Mouse (Mus musculus) forebrain, embryonic 13.5 days (tissue): ENCODE data around the gene Fdx1l. TPM values are rescaled to one million over a fixed set of nuclear protein-coding genes. Genes with fewer than 3 reads are reported as not detected.

Source experiments
- ATAC-seq: fragments of 200-750 bp; cut with Nextera tagmentation; 2 replicates; pipeline ENCODE4 v1.8.0; 2017
- H3K27ac ChIP-seq: fragments of 300-500 bp; sonication (generic); 2 replicates; pipeline ENCODE4 v1.5.1; 2015; ENCODE audit warnings: inconsistent platforms, mild to moderate bottlenecking, moderate library complexity
- H3K27me3 ChIP-seq: fragments of 300-500 bp; sonication (generic); 2 replicates; pipeline ENCODE4 v1.6.1; 2015; ENCODE audit warnings: mild to moderate bottlenecking, inconsistent platforms
- H3K36me3 ChIP-seq: fragments of 300-500 bp; sonication (generic); 2 replicates; pipeline ENCODE4 v1.6.1; 2015; ENCODE audit warnings: mild to moderate bottlenecking, inconsistent platforms; ENCODE audit not compliant: poor library complexity, severe bottlenecking
- H3K4me1 ChIP-seq: fragments of 300-500 bp; sonication (generic); 2 replicates; pipeline ENCODE4 v1.6.1; 2015; ENCODE audit warnings: inconsistent platforms
- H3K4me2 ChIP-seq: fragments of 300-500 bp; sonication (generic); 2 replicates; pipeline ENCODE4 v1.6.1; 2015; ENCODE audit warnings: inconsistent platforms, mild to moderate bottlenecking, moderate library complexity
- H3K4me3 ChIP-seq: fragments of 300-500 bp; sonication (generic); 2 replicates; pipeline ENCODE4 v1.5.1; 2015; ENCODE audit warnings: mild to moderate bottlenecking, inconsistent platforms
- H3K9ac ChIP-seq: fragments of 300-500 bp; sonication (generic); 2 replicates; pipeline ENCODE4 v1.6.1; 2015; ENCODE audit warnings: mild to moderate bottlenecking, inconsistent platforms
- H3K9me3 ChIP-seq: fragments of 300-500 bp; sonication (generic); replicated peaks from 2 replicates; pipeline ENCODE4 v1.6.1; 2016; ENCODE audit warnings: inconsistent platforms
- WGBS: fragments of 180-500 bp; shearing (Covaris S2); methylation state at CpG from one replicate; pipeline ENCODE4 v1.1.7; 2015; 5-methylcytosine and 5-hydroxymethylcytosine counted together
- polyA plus RNA-seq: library from polyadenylated mRNA; unstranded; fragments of >200 nt; fragmentation: Nextera tagmentation; extraction: Ambion mirVana; gene quantifications from 2 replicates; pipeline ENCODE4 v1.2.1, GENCODE M21; 2015

Gene Fdx1l
- polyA plus RNA-seq = 46.0 and 51.9 TPM in 2 replicates

GRCm38 (mm10) chr9:21073044-21073840 lies at the start of gene Fdx1l, which contains the start of gene Gm49373:
Gene Fdx1l, minus strand, starts transcription at chr9:21073614.
Gene Gm49373, minus strand, starts transcription at chr9:21073096.
- Histone ChIP-seq H3K9me3 (no peaks in the 10 kb centered on the region), H3K9ac (peak within 1 kb of the TSS; percentile 87), H3K4me3 (peak within 1 kb of the TSS; percentile 86), H3K27ac (0 out of 2 replicates have a peak within 1 kb of the TSS, but pooled peaks have one; percentile 12), H3K27me3 (no peaks in the 10 kb centered on the region), H3K4me2 (peak within 1 kb of the TSS; percentile 91), H3K4me1 (peaks cover 18% of the 10 kb centered on the region), H3K36me3 (peaks cover 43% of the 10 kb centered on the region)
- ATAC-seq = peak; percentile 95
- 3% methylated on average over 57 of the region's 58 CpGs for WGBS

DNA sequence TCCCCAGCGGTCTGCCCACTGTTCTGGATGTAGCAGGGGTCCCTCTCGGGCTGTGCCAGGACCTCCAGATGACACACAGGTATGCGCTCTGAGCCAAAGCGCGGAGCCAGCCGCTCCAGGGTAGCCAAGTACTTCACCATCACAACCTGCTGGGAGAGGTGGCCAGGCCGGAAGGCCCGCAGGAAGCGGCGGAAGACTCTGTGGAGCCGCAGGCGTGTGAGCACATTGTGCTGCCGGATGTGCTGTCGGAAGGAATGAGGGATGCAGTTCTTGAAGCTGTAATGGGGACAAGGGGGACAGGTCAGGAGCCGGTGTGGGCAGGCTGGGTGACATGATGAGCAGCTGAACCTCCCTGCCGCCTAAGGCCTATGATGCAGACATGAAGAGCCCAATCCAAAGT lies 48.1 kb upstream of the Fdx1l start:
- no peaks in the 10 kb centered on the region for H3K9me3 ChIP-seq
- H3K4me2 ChIP-seq = no peak overlapping the region
- ATAC-seq = no peak
- peaks cover 61% of the 10 kb centered on the region for H3K36me3 ChIP-seq
- 93% methylated on average over 16 of the region's 16 CpGs for WGBS
- no peak overlapping the region for H3K27ac ChIP-seq
- no peaks in the 10 kb centered on the region for H3K27me3 ChIP-seq
- no peak overlapping the region for H3K9ac ChIP-seq
- no peaks in the 10 kb centered on the region for H3K4me1 ChIP-seq
- H3K4me3 ChIP-seq = no peak overlapping the region

GRCm38 (mm10) chr9:21117073-21117472 lies 43.7 kb upstream of the Fdx1l start:
- no peaks in the 10 kb centered on the region for H3K9me3 ChIP-seq
- H3K9ac ChIP-seq = no peak overlapping the region
- H3K36me3 ChIP-seq = peaks cover 25% of the 10 kb centered on the region
- no peak for ATAC-seq
- WGBS = 79% methylated on average over 6 of the region's 6 CpGs
- H3K4me1 ChIP-seq = no peaks in the 10 kb centered on the region
- no peaks in the 10 kb centered on the region for H3K27me3 ChIP-seq
- no peak overlapping the region for H3K4me3 ChIP-seq
- H3K4me2 ChIP-seq = no peak overlapping the region
- no peak overlapping the region for H3K27ac ChIP-seq

GRCm38 (mm10) chr9:21115105-21115504 lies 41.7 kb upstream of the Fdx1l start:
- ATAC-seq = no peak
- no peaks in the 10 kb centered on the region for H3K9me3 ChIP-seq
- no peak overlapping the region for H3K27ac ChIP-seq
- 90% methylated on average over 8 of the region's 8 CpGs for WGBS
- no peak overlapping the region for H3K9ac ChIP-seq
- no peaks in the 10 kb centered on the region for H3K27me3 ChIP-seq
- H3K4me3 ChIP-seq = no peak overlapping the region
- no peak overlapping the region for H3K4me2 ChIP-seq
- H3K4me1 ChIP-seq = no peaks in the 10 kb centered on the region
- H3K36me3 ChIP-seq = peaks cover 11% of the 10 kb centered on the region

DNA sequence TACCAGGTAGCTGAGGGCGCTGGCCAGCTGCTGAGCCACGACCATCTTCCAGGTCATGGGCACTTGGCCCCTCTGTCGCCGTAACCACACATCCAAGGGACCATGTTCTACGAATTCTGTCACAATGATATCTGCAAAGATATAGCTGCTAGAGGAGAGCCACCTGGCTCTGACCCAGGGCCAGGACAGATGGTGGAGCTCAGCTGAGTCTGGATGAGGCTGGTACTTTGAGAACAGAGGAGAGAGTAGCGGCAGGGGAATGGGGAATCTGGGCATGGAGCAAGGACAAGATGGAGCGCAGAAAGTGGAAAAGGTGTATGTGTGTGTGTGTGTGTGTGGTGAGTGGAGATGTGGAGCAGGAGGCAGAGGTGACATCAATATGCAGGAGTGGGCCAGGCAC lies 40.8 kb upstream of the Fdx1l start:
- Histone ChIP-seq H3K27me3 (no peaks in the 10 kb centered on the region), H3K36me3 (peaks cover 10% of the 10 kb centered on the region; the same call in 1 of the 2 replicates), H3K4me1 (no peaks in the 10 kb centered on the region), H3K9me3 (no peaks in the 10 kb centered on the region), H3K27ac (no peak overlapping the region), H3K4me2 (no peak overlapping the region), H3K4me3 (no peak overlapping the region), H3K9ac (no peak overlapping the region)
- no peak for ATAC-seq
- 89% methylated on average over 7 of the region's 7 CpGs for WGBS

DNA sequence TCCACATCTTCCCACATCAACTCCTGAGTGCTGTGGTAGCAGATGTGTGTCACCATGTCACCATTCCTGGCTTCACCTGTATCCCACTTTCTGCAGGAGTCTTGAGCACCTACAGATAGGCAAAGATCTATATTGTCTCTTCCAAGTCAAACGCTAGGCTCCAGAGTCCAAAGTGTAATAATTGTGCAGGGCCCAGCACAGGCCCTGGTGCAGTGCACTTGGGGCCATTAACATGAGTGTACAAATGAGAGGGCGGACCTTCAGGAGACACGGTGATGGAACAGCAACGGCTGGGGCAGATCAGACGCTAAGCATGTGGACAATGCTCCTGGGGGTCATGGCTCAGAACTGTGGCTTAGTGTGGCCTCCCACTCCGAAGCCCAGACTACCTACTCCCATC lies 40.3 kb upstream of the Fdx1l start:
- H3K9me3 ChIP-seq = no peaks in the 10 kb centered on the region
- no peak overlapping the region for H3K27ac ChIP-seq
- H3K4me1 ChIP-seq = no peaks in the 10 kb centered on the region
- no peak for ATAC-seq
- H3K27me3 ChIP-seq = no peaks in the 10 kb centered on the region
- 94% methylated on average over 6 of the region's 6 CpGs for WGBS
- H3K4me3 ChIP-seq = no peak overlapping the region
- H3K9ac ChIP-seq = no peak overlapping the region
- H3K36me3 ChIP-seq = peaks cover 14% of the 10 kb centered on the region; the same call in 1 of the 2 replicates
- no peak overlapping the region for H3K4me2 ChIP-seq

DNA sequence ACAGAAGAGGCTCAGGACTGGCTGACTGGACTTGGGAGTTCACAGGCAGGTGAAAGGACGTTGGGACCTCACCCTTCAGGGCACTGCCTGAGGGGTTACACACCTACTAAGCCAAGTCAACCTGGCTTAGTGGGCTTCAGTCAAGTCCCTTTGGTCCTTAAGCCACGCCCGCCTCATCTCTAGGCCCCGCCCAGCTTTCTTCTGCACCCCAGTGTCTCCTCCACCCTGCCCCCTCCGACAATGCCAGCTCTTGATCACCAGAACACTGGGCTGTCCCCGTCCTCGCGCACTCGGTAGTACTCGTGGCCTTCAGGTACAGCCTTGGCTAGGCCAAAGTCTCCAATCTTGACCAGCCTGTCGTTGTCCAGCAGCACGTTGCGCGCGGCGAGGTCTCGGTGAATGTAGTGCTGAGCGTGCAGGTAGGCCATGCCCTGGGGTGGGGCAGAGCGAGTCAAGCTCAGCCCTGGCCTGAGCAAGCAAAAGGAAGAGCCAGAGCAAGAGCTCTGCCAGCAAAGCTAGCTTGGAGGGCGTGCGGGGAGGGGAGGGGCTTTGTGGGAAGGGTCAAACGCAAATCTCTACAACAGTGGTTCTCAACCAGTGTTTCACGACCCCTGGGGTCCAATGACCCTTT lies 34.3 kb upstream of the Fdx1l start:
- WGBS = 44% methylated on average over 23 of the region's 23 CpGs
- no peaks in the 10 kb centered on the region for H3K4me1 ChIP-seq
- no peak overlapping the region for H3K9ac ChIP-seq
- no peaks in the 10 kb centered on the region for H3K9me3 ChIP-seq
- H3K4me2 ChIP-seq = no peak overlapping the region
- H3K36me3 ChIP-seq = peaks cover 15% of the 10 kb centered on the region; the same call in 1 of the 2 replicates
- no peaks in the 10 kb centered on the region for H3K27me3 ChIP-seq
- no peak for ATAC-seq
- H3K4me3 ChIP-seq = no peak overlapping the region
- no peak overlapping the region for H3K27ac ChIP-seq

- no peaks in the 10 kb centered on the region for H3K9me3 ChIP-seq
- 83% methylated on average over 5 of the region's 5 CpGs for WGBS
- no peak overlapping the region for H3K4me2 ChIP-seq
- H3K4me3 ChIP-seq = no peak overlapping the region
- H3K27ac ChIP-seq = no peak overlapping the region
- peaks cover 18% of the 10 kb centered on the region; the same call in 1 of the 2 replicates for H3K36me3 ChIP-seq
- no peak for ATAC-seq
- no peaks in the 10 kb centered on the region for H3K4me1 ChIP-seq
- no peaks in the 10 kb centered on the region for H3K27me3 ChIP-seq
- no peak overlapping the region for H3K9ac ChIP-seq
Measured at GRCm38 (mm10) chr9:21105760-21106564, 32.5 kb upstream of the Fdx1l start.

DNA sequence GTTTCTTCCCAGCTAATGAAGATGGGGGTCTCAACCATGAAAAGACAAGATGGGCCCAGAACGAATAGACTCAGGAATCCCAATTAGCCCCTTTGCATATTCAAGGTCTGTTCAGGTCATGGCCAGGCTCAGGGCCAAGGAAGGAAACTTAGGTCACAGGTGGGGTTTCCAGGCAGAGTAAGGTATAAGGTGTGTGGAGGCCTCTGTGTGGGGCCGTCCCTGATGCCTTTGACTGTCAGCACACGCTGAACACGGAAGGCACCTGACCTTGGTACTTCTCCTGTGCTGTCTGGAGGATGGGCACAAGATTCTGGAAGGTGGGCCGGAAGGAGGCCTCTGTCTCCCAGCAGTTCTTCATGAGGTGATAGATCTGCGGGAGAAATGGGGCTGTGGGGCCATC lies 31.4 kb upstream of the Fdx1l start:
- Histone ChIP-seq H3K4me3 (no peak overlapping the region), H3K27ac (no peak overlapping the region), H3K4me1 (no peaks in the 10 kb centered on the region), H3K4me2 (no peak overlapping the region), H3K36me3 (0 out of 2 replicates have a peak, but pooled peaks cover 12% of the 10 kb centered on the region), H3K27me3 (no peaks in the 10 kb centered on the region), H3K9ac (no peak overlapping the region), H3K9me3 (no peaks in the 10 kb centered on the region)
- no peak for ATAC-seq
- 87% methylated on average over 6 of the region's 6 CpGs for WGBS

DNA sequence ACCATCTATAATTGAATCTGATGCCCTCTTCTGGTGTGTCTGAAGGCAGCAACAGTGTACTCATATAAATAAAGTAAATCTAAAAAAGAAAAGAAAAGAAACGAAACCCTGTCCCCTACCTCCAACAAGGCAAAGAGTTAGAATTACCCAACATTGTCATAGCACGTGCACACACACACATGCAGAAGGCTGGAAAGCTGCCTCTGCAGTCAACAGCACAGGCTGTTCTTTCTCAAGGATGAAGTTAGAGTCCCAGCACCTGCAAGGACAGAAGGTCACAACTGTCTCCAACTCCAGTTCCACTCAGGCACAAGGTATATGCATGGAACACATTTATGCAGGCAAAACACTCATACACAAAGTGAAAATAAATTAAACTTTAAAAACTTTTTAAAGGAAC lies 28.7 kb upstream of the Fdx1l start:
- no peaks in the 10 kb centered on the region for H3K27me3 ChIP-seq
- H3K4me1 ChIP-seq = no peaks in the 10 kb centered on the region
- 93% methylated on average over 2 of the region's 2 CpGs for WGBS
- no peak for ATAC-seq
- no peak overlapping the region for H3K27ac ChIP-seq
- H3K4me2 ChIP-seq = no peak overlapping the region
- no peaks in the 10 kb centered on the region for H3K9me3 ChIP-seq
- H3K36me3 ChIP-seq = 0 out of 2 replicates have a peak, but pooled peaks cover 5% of the 10 kb centered on the region
- H3K9ac ChIP-seq = no peak overlapping the region
- H3K4me3 ChIP-seq = no peak overlapping the region

- no peaks in the 10 kb centered on the region for H3K4me1 ChIP-seq
- H3K27ac ChIP-seq = no peak overlapping the region
- H3K36me3 ChIP-seq = 0 out of 2 replicates have a peak, but pooled peaks cover 5% of the 10 kb centered on the region
- ATAC-seq = no peak
- 46% methylated on average over 15 of the region's 15 CpGs for WGBS
- H3K4me3 ChIP-seq = no peak overlapping the region
- H3K9ac ChIP-seq = no peak overlapping the region
- H3K4me2 ChIP-seq = no peak overlapping the region
- H3K27me3 ChIP-seq = no peaks in the 10 kb centered on the region
- no peaks in the 10 kb centered on the region for H3K9me3 ChIP-seq
Measured at GRCm38 (mm10) chr9:21100447-21101161, 27.2 kb upstream of the Fdx1l start.
